Mouse (Mus musculus) urinary bladder, postnatal 36 days (tissue): Measurements from ENCODE around the gene Cyp19a1.

Experiments used
- DNase-seq, 2 experiments: peaks; one replicate each; pipeline ENCODE4 v3.0.0; 2022; ENCODE audit warnings: low spot score in 2 of 2, mixed read lengths in 1 of 2

The Cyp19a1 gene

GRCm38 (mm10) chr9:54169489-54169888 lies 98.4 kb downstream of the Cyp19a1 start:
- no peak for DNase-seq

GRCm38 (mm10) chr9:54168425-54168824 lies 99.5 kb downstream of the Cyp19a1 start:
- no peak for DNase-seq

GRCm38 (mm10) chr9:54163117-54163516 lies 104.8 kb downstream of the Cyp19a1 start:
- DNase-seq: no peak

DNA sequence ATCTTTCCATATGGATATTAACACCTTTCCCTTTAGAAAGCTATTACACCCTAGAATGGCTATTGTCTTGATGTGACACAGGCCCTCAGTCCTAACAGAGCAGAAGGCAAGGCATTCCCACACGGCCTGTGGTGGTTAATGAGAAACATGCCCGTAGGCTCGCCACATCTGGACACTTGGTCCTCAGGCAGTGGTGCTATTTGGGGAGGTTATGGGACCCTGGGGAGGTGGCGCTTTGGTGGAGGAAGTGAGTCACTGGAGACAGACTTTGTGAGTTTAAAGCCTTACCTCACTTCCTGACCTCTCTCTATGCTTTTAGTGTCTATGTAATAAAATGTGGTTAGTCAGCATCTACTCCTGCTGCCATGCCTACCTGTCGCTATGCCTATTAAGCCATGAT lies 114.2 kb downstream of the Cyp19a1 start:
- no peak for DNase-seq

GRCm38 (mm10) chr9:54139191-54139590 lies 128.7 kb downstream of the Cyp19a1 start:
- no peak for DNase-seq
